Mouse (Mus musculus) left cerebral cortex, adult 18-20 months (tissue): ENCODE measurements around the gene Slc27a2. TPM values are rescaled to one million over a fixed set of nuclear protein-coding genes. Genes with fewer than 3 reads are reported as not detected.
"Not testable (repeated sequence)": the region's sequence is repeated elsewhere in the genome, so short reads cannot be mapped to it uniquely, and the experiment has no call there.

Experiments
- DNase-seq, 2 experiments: peaks; one replicate each; pipeline ENCODE4 v3.0.0; 2021 to 2022; ENCODE audit warnings: low spot score in 2 of 2, mixed read lengths in 1 of 2
- total RNA-seq, 2 experiments: library from RNA; stranded (reverse); gene quantifications; 2 replicates each; pipeline ENCODE4 v1.2.3; 2021

Slc27a2 gene
- total RNA-seq, 2 experiments from 2014 or later, result 8.7 to 10.4 TPM

DNA sequence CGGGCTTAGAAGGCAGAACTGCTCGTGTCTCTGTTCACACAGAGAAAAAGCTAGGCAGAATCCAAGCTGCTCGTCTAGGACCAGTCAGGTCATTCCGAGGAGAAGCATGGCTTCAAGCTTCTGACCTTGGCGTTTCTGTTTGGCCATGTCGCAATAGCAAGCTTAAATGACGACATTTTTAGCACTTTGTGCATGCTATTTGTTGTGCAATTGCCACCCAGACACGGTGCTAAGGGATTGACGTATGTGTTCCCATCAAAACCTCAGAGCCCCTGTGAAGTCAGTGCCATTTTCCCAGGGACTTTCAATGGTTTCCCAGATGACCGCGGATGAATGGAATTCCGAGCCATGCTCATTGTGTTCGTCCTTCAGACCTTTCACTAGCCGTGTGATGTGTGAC lies 48.3 kb downstream of the Slc27a2 start:
- DNase-seq, result no peak

DNA sequence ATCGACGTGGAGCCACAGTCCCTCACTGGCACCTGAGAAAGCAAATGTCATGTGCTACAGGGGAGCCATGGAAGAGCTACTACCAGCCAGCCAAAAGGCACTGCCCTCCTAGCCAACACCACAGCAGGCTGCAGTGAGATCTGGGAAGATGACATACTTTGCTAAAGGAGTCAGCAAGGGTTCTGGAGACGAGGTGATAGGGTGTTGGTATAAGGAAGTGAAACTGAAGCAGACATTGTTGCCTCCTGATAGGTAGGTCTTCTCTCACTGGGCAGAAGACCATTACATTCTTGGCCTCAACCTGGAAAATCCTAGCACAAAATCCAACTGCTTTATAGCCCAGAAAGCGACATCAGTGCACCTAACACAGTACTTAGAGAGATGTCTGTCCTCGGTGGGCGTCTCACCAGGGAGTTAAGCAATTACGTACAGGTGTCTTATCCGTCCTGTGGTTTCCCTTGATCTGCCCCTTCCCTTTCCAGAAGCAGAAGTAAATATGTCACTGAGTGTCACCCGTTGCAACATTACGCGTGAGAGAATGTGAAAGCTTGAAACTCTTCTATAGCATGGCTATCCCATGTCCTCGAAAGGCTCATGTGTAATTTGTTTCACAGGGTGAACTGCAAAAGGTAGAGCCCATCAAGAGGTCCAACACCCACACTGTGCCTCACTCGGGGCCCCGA lies 49.9 kb downstream of the Slc27a2 start:
- no peak for DNase-seq

DNA sequence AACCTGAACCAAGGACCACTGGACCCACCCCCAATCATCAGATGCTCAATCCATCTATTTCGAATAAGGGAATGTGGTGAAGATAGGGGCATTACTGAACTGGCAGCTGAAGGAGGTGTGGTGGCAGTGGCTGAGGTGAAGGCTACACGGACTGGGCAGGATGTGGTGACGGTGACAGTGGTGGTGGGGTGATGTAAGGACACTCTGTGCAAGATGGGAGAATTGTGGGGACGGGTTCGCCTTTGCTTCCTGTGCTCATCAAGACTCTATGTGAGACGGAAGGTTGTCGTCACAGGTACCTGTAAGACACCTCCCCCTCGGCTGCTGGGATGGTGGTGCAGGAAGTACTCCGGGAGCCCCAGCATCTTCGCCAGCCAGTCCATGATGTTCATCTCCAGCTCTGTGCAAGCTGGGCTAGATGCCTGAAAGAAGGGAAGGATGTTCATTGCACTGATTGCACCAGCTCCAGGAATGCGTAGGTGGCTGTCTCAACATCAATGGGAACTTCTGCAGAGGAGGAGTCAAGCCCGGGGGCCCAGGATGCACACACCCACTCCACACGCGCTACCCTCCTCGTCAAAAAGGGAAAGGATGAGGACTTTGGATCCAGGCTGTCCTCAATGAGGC lies 54.0 kb downstream of the Slc27a2 start:
- DNase-seq, result no peak

DNA sequence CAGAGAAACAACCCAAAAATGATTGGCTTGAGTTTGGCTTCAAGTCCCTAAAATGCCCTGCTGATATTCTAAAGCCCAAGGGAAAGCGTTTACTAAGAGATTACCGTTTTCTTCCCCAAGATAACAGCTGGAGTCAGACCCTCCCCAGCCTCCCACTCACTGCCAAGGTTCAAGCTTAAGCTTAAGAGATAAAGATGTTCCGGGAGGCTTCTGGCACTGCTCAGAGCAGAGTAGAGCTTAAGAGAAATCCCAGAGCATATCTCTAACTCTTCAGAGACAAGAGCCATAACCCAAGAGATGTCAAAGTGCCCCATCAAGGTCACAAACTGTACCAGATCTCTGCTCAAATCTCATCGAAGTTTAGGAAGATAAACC lies 54.5 kb downstream of the Slc27a2 start:
- no peak for DNase-seq

DNA sequence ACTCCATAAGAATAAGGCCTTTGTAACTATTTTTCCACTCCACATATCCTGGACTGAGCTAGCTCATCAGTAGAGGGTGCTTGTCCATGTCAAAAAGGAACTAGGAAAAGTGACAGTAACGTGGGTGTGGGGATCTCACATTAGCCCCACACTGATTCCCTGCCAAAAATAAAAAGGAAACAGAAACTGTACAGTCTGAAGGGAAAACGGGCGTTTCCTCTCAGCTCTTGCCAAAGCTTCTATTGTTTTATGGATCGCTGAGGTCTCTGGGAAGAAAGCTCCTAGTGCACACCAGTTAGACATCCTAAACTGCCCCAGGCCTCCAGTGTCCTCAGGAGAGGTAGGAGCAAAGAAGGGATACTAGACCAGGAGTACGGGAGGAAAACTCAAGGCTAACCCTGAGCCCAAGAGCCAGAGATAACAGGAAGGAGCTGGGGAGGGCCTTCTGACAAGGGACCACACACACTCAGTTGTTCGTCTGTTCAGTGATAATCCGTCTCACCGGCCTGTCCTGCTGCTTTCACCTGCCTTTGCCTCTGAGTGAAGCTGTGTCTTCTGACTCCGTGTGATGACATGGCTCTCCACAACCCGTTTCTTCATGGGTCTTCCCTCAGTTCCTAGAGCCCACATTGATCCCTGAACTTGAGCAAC lies 55.5 kb downstream of the Slc27a2 start:
- DNase-seq, result no peak

DNA sequence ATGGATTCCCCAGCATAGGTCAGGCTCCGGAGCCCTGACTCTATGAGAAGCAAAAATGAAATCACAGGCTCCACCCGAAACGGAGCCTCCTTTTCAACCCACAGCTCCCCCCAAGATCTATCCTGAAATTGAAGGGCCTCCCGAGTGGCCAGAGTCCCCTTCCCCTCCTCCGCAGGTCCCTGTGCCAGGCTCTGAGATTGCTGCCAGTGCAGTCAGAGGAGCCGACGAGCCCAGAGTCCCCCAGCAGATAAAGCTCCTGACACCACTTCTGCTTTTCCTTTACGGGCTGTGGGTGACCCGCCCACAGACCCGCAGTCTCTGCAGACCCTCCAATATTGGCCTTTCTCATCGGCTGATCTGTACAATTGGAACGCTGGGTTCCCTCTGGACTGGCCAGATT lies 57.4 kb downstream of the Slc27a2 start:
- not testable (repeated sequence) for DNase-seq

DNA sequence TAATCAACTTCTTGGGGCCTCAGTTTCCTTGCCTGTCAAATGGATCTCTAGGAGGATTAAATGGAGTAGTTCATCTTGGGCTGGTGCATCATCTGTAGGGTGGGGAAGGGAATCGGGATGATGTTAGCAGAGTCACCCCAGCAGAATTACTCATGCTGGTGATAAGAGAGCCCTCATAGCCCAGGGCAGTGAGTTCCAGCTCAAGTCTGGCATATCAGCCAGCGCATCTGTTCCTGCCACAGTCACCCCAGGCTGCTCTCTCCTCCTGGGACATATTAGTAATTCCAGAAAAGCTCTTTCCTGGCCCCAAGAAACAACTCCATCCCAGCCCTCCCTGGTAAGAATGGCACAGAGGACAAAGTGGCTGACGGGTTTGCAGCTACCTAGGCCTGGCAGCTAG lies 63.1 kb downstream of the Slc27a2 start:
- no peak for DNase-seq

DNA sequence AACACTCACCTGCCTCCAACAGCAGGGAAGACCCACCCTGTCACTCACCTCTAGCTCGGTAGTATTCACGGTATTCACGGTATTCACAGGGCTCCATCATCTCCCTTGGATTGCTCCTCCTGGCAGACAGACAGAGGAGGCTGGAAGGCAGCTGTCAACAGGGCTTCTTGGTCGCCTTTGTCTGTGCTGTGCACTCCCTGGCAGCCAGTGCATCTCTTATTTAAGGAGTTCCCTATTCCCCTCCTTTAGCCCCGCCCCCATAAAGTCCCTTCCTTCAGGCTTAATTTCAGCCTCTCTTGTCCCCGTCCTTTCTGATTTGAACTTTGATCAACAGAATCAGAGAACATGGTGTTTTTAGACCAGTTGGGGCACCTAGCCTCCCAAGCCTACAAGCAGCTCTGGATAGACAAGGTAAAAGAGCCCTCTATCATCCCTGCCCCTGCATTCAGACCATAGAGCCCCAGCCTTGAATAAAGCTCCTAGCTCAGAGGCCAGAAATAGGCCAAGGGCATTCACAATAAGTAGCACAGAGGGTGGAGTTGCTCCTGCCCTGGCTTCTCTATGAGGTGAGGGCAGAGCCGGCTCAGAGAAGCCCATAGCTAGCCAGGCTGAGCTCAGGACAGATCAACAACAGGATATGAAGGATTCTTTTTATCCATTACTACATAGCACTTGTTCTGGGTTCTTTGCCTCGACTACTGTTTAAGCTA lies 66.4 kb downstream of the Slc27a2 start:
- DNase-seq, result no peak

DNA sequence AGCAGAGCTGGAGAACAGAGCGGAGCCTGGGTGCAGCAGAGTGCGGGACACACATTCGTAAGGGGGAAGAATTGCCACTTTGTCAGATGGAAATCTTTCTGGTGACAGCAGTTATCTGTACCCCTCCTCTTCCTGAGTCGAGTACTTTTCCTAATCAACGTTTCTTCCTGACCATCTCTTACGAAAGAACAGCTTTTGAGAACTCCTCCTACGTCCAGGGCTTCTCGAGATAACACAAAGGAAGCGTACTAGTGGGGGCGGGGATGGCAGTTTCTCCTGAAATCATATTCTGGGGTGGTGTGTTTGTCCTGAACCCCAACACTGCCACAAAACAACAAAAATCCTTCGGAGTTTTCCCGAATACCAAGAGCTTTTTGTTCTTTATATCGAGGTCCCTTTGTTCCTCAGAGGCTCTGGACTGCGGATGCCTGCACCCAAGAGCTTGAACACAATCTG lies 67.1 kb downstream of the Slc27a2 start, which contains the start of gene Hdc:
Gene Hdc, minus strand, starts transcription at position 51 of the 456 bp plus-strand sequence.
- no peak for DNase-seq

DNA sequence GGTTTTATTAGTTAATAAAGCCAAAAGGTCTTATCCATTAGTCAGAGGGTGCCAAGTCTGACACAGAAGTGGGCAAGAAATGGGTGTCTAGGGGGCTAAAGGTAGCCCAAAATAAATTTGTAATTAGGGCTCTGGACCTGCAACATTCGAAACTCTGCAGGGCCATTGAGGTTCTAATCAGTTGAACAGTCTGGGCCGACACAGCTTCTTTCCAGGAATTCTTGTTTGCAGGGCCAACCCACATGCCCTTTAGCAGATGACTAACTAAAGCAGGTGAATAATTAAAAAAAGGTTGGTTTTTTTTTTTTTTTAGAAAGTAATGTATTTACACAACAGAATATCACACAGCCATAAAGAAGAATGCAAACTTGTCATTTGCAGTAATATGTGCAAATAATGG lies 70.2 kb downstream of the Slc27a2 start:
- no peak for DNase-seq

DNA sequence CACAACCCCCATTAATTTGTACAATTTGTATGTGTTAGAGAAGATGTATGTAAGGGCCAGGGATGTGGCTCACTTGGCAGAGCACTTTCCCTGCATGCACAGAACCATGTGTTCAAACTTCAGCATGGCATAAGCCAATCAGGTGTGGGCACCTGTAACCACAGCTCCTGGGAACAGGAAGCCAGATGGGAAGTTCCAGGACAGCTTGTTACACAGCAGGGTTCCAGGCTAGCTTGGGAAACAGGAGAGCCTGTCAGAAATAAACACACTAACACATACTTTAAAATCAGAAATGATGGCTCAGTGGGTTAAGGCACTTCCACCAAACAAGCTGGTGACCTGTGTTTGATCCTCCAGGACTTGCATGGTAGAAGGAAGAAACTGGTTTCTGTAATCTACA lies 70.9 kb downstream of the Slc27a2 start:
- no peak for DNase-seq

DNA sequence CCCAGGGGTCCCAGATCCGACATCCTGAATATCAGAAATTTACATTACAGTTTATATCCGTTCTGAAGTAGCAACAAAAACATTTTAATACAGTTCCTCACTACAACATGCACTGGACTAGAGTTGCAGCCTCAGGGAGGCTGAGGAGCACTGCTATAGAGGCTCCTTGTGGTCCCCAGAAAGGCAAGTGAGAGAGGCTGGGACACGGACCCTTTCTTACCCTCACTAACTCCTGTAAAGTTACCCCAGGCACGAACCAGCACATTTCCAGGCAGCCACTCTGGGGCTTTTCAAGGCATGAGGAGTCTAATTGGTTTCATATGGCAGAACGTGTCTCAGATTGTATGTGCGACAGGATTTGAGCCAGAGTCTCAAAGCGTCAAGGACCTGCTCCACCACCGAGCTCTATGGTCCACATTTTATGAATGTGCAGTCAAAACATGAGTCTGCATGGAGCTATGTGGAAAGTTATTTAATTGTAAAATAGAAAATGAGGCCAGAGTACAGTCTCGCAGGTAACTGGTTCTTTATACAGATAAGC lies 76.3 kb downstream of the Slc27a2 start:
- DNase-seq, result no peak

DNA sequence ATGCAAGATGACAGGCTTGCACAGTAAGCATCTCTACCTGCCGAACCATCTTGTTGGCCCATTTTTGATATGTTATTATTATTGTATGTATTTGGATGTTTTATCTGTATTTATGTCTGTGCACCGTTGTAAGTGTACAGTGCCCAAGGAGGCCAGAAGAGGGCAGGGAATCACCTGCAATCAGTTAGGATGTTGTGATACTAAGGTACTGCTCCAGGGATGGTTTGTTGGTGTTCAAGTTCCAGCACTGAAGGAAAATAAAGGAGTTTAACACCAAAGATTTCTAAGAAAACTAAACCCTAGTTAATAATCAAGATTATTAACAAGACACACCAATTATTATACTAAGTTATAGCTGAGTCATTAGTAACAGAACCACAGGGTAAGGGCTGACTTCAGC lies 81.0 kb downstream of the Slc27a2 start:
- no peak for DNase-seq

DNA sequence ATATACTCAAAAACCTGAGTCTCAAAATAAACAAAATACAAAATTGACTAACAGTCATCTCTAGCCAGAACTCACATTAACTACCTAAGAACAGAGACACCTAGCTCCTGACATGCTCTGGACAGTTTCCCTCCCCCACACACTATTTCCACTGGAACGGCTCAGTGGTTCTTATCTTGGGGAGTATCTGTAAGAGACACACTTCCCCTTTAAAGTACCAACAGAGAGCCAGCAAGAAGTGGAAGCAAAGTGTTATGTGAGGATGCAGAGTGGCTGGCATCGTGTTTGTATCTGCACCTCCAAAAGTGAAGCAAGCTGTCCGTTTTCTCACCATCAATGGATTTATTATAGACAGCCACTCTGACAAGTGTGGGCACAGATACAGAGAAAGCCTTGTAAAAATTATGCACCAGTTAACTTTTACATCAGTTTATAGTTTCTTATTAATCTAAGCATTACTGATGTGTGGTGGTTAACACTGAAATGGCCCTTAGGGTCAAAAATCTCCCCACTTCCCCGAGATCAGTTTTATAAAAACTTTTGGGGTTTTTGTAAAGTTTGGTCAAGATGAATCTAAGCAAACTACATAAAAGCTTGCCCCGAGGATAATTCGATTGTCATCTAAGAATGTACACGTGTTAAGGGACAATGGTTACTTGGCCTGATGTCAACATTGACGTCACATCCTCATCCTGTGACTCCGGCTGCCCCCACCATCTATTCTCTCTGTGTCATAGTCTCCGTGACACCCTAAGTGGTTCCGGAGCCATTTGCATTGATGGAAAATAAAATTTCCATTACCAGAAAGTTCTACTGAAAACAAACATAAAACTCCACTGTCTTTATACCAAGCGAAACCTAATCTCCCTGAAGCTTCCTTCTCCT lies 84.0 kb downstream of the Slc27a2 start:
- DNase-seq, result no peak

Other genes starting within 250 kb of the Slc27a2 start
- under 1 TPM in 1 of 2 experiments, not detected in 1; 0.07 TPM for gene Atp8b4, start 51.7 kb upstream of the Slc27a2 start, total RNA-seq
- gene Hdc, start 66.9 kb downstream of the Slc27a2 start, total RNA-seq, result 1 to 10 TPM in 1 of 2 experiments, under 1 TPM in 1; 0.77 to 1.8 TPM
- gene Gabpb1, start 123.9 kb downstream of the Slc27a2 start, total RNA-seq, result 10 to 100 TPM; 19.3 to 20.0 TPM
- 10 to 100 TPM; 49.0 to 52.1 TPM for gene Usp8, start 154.9 kb downstream of the Slc27a2 start, total RNA-seq
- gene Usp50, start 231.1 kb downstream of the Slc27a2 start, total RNA-seq, result under 1 TPM in 1 of 2 experiments, not detected in 1; 0.49 TPM